Mouse (Mus musculus) megakaryocyte, embryonic 14.5 days (primary cell): ENCODE measurements around the gene Tln1.

Experiments used
- FLI1 ChIP-seq: IDR thresholded peaks from 2 replicates; pipeline ENCODE4 v1.6.1; 2012; ENCODE audit warnings: low read length, inconsistent platforms, mixed read lengths
- GATA1 ChIP-seq: IDR thresholded peaks from 3 replicates; pipeline ENCODE4 v1.6.1; 2012; ENCODE audit warnings: mixed read lengths, low read length, inconsistent platforms, borderline replicate concordance

GRCm38 (mm10) chr4:43562769-43563600 lies 494 bp upstream of the Tln1 start:
- TF ChIP-seq GATA1 (no peak), FLI1 (no peak)
